Mouse (Mus musculus): ENCODE results near the gene Mark3. TPM values are rescaled to one million over a fixed set of nuclear protein-coding genes. Genes with fewer than 3 reads are reported as not detected.
A peak's percentile ranks its signal among the peaks of the same experiment; 100 is the strongest.

The Mark3 gene
- total RNA-seq (2014; fragmentation: Nextera tagmentation) (223 and 248 TPM in 2 replicates), total RNA-seq (2017) (142 and 145 TPM in 2 replicates), polyA plus RNA-seq (2012) (21.3 and 23.3 TPM in 2 replicates)

- H3K9me3 ChIP-seq (replicated peaks): no peaks in the 10 kb centered on the region; the same call in 1 of the 2 replicates
- H3K4me3 ChIP-seq (ENCODE audit: low read depth, low read length): peak within 1 kb of the TSS; percentile 78
- DNase-seq (ENCODE audit: low spot score) (peak; percentile 100), ATAC-seq (ENCODE audit: extremely low read depth, insufficient number of reproducible peaks, low FRiP score, poor library complexity, severe bottlenecking) (peak; percentile 97)
- peaks cover 6% of the 10 kb centered on the region for H3K36me3 ChIP-seq (replicated peaks)
- H3K4me1 ChIP-seq (ENCODE audit: insufficient read depth, low read depth, low read length): peaks cover 41% of the 10 kb centered on the region
- peaks cover 21% of the 10 kb centered on the region for H3K27me3 ChIP-seq (ENCODE audit: insufficient read depth, low read length)
- TF ChIP-seq TAL1 (conservative IDR thresholded peaks at IDR 0.05; ENCODE audit: low read depth, low read length) (no peak), GATA1 (IDR thresholded peaks at IDR 0.05; ENCODE audit: borderline replicate concordance, low read length) (no peak), POLR2AphosphoS5 (IDR thresholded peaks at IDR 0.05; ENCODE audit: insufficient replicate concordance, low read depth, low read length) (no peak), GATA2 (IDR thresholded peaks at IDR 0.05; ENCODE audit: borderline replicate concordance, low read depth, low read length) (no peak), CTCF (IDR thresholded peaks at IDR 0.05; ENCODE audit: low read depth, low read length) (no peak)
These were observed at the start of gene Mark3 for GRCm38 (mm10) chr12:111574074-111574886. TSS of gene Mark3 (plus strand) at chr12:111574523.

DNA sequence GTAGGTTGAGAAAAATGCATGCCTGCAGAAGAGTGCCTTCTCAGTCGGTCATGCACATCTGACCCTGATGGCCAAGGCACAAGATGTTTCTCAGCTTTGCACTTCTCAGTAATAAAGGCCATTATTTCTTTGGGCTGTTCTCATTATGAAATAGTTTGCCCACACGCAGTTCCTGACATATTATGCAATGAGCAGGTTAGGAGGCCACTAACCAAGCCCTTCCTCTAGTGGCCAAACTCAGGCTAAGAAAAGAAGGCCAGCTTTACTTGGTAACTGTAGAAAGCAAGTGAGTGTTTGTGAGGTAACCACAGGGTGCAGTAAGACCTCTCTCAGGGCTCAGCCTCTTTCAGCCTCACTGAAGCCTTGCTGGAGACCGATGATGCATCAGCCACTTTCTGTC lies 49.4 kb upstream of the Mark3 start:
- DNase-seq (ENCODE audit: low spot score): no peak
- H3K27me3 ChIP-seq (ENCODE audit: insufficient read depth, low read length): peaks cover 41% of the 10 kb centered on the region
- H3K9me3 ChIP-seq (replicated peaks): peaks cover 9% of the 10 kb centered on the region
- no peak overlapping the region for H3K4me3 ChIP-seq (ENCODE audit: low read depth, low read length)
- H3K4me1 ChIP-seq (ENCODE audit: insufficient read depth, low read depth, low read length): peaks cover 32% of the 10 kb centered on the region
- H3K36me3 ChIP-seq (replicated peaks): no peaks in the 10 kb centered on the region
- TF ChIP-seq POLR2AphosphoS5 (IDR thresholded peaks at IDR 0.05; ENCODE audit: insufficient replicate concordance, low read depth, low read length) (no peak), CTCF (IDR thresholded peaks at IDR 0.05; ENCODE audit: low read depth, low read length) (no peak), GATA1 (IDR thresholded peaks at IDR 0.05; ENCODE audit: borderline replicate concordance, low read length) (no peak), TAL1 (conservative IDR thresholded peaks at IDR 0.05; ENCODE audit: low read depth, low read length) (no peak), GATA2 (IDR thresholded peaks at IDR 0.05; ENCODE audit: borderline replicate concordance, low read depth, low read length) (no peak)
- ATAC-seq (ENCODE audit: extremely low read depth, insufficient number of reproducible peaks, low FRiP score, poor library complexity, severe bottlenecking): no peak

DNA sequence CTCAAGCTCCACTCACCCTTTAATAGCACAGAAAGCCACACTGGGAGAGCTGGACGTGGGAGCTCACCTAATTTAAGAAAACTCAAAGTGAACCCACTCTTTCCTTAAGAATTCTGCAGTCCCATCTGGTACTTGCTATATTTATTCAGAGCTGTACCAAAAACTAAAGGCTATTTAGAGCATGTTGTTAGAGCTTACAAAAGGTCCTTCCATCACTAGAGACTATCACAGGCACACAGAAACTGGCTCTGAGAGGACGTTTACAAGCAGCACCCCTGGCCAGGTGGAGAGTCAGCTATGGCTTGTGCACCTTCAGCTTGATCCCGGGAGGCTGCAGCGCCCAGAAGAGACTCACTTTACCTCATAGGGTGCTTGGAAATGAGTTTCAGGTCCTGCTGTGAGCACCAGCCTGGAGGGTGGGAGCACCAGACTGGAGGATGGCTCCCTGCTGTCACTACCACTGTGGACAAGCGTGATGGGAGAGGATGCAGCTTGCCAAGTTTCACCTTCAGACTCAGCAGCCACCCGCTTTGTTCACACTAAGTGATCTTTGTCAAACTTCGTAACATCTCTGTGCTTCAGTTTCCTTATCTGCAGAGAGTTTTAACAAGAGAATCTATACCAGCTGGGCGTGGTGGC lies 46.6 kb upstream of the Mark3 start:
- peaks cover under 1% of the 10 kb centered on the region for H3K36me3 ChIP-seq (replicated peaks)
- peaks cover 26% of the 10 kb centered on the region for H3K4me1 ChIP-seq (ENCODE audit: insufficient read depth, low read depth, low read length)
- H3K4me3 ChIP-seq (ENCODE audit: low read depth, low read length): 0 out of 2 replicates have a peak overlapping the region, but pooled peaks have one; percentile 2
- H3K27me3 ChIP-seq (ENCODE audit: insufficient read depth, low read length): peaks cover 53% of the 10 kb centered on the region
- DNase-seq (ENCODE audit: low spot score) (no peak), ATAC-seq (ENCODE audit: extremely low read depth, insufficient number of reproducible peaks, low FRiP score, poor library complexity, severe bottlenecking) (no peak)
- H3K9me3 ChIP-seq (replicated peaks): peaks cover 3% of the 10 kb centered on the region; the same call in 1 of the 2 replicates
- TF ChIP-seq POLR2AphosphoS5 (IDR thresholded peaks at IDR 0.05; ENCODE audit: insufficient replicate concordance, low read depth, low read length): no peak
- TF ChIP-seq CTCF (IDR thresholded peaks at IDR 0.05; ENCODE audit: low read depth, low read length): no peak; the same call in 1 of the 2 replicates
- TF ChIP-seq GATA2 (IDR thresholded peaks at IDR 0.05; ENCODE audit: borderline replicate concordance, low read depth, low read length): no peak

DNA sequence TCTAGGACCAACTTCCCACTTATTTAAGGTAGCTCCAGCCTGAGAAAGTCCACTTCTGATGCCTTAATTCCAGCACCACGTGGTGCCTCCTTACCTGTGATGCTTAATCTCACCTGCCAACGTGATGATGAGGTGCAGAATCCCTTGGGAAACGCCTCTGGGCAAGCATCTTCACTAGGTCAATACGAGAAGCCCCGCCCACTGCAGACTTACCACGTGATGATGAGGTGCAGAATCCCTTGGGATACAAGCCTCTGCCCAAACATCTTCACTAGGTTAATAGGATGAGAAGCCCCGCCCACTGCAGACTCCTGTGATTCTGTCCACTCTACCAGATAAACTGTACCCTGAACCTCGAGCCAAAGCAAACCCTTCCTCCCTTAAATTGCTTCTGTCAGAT lies 45.1 kb upstream of the Mark3 start:
- peaks cover 2% of the 10 kb centered on the region; the same call in 1 of the 2 replicates for H3K9me3 ChIP-seq (replicated peaks)
- no peak for ATAC-seq (ENCODE audit: extremely low read depth, insufficient number of reproducible peaks, low FRiP score, poor library complexity, severe bottlenecking)
- peaks cover 34% of the 10 kb centered on the region for H3K4me1 ChIP-seq (ENCODE audit: insufficient read depth, low read depth, low read length)
- no peak overlapping the region for H3K4me3 ChIP-seq (ENCODE audit: low read depth, low read length)
- peaks cover 53% of the 10 kb centered on the region for H3K27me3 ChIP-seq (ENCODE audit: insufficient read depth, low read length)
- peaks cover 7% of the 10 kb centered on the region for H3K36me3 ChIP-seq (replicated peaks)
- no peak for DNase-seq (ENCODE audit: low spot score)
- TF ChIP-seq POLR2AphosphoS5 (IDR thresholded peaks at IDR 0.05; ENCODE audit: insufficient replicate concordance, low read depth, low read length) (no peak), GATA2 (IDR thresholded peaks at IDR 0.05; ENCODE audit: borderline replicate concordance, low read depth, low read length) (no peak), CTCF (IDR thresholded peaks at IDR 0.05; ENCODE audit: low read depth, low read length) (no peak), TAL1 (conservative IDR thresholded peaks at IDR 0.05; ENCODE audit: low read depth, low read length) (no peak), GATA1 (IDR thresholded peaks at IDR 0.05; ENCODE audit: borderline replicate concordance, low read length) (no peak)

DNA sequence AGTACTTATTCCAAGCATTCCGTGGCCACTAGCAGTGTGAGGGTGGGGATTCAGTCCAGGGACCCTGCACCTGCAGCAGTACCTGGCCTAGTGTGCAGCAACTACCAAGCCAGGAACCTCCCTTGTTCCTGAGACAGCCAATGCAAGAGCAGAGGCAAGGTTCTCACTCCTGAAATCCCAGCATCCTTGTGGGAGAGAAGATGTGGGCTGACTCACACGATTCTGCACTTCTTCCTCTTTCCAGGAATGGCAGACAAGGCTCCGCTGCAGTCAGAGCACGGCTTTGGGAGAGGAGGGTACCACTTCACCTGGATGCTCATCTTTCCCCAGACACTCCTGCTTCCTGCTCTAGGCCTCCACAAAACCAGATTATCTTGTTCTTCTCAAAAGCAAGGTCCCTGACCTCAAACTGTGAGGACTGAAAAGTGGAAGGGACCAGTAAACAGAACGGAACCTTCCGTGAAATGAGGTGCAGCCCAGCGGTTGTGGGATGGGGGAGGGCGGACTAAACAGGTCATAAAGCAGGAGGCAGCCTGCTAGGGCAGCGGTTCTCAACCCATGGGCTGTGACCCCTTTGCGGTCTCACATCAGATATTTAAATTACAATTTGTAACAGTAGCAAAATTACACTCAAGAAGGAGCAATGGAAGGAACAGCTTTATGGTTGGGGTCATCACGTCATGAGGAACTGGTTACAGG lies 41.1 kb upstream of the Mark3 start:
- 0 out of 2 replicates have a peak, but pooled peaks have one; percentile 59 for TF ChIP-seq POLR2AphosphoS5 (IDR thresholded peaks at IDR 0.05; ENCODE audit: insufficient replicate concordance, low read depth, low read length)
- no peak for TF ChIP-seq CTCF (IDR thresholded peaks at IDR 0.05; ENCODE audit: low read depth, low read length)
- Histone ChIP-seq H3K27me3 (ENCODE audit: insufficient read depth, low read length) (peaks cover 25% of the 10 kb centered on the region), H3K4me1 (ENCODE audit: insufficient read depth, low read depth, low read length) (peaks cover 45% of the 10 kb centered on the region), H3K4me3 (ENCODE audit: low read depth, low read length) (no peak overlapping the region), H3K36me3 (replicated peaks) (peaks cover 7% of the 10 kb centered on the region), H3K9me3 (replicated peaks) (no peaks in the 10 kb centered on the region; the same call in 1 of the 2 replicates)
- DNase-seq (ENCODE audit: low spot score): no peak
- no peak for ATAC-seq (ENCODE audit: extremely low read depth, insufficient number of reproducible peaks, low FRiP score, poor library complexity, severe bottlenecking)

DNA sequence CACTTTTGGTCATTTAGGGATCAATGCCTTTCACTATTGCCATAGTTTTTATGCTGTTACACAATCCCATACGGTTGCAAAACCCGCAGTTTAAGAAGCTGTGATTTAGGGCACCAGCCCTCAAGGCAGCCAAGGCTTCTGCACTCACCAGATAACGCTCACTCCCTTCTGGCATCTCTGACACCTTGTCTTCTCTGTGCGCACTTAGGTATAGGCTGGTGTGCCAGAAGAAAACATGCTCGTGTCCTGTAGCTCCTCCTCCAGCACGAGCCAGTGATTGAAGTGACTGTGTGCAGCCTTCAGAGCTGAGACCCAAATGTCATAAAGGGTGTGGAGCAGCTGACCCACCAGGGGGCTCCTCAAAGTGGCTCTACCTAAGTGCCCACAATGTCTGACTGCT lies 39.0 kb upstream of the Mark3 start:
- TF ChIP-seq GATA2 (IDR thresholded peaks at IDR 0.05; ENCODE audit: borderline replicate concordance, low read depth, low read length) (no peak), TAL1 (conservative IDR thresholded peaks at IDR 0.05; ENCODE audit: low read depth, low read length) (peak; percentile 69)
- Histone ChIP-seq H3K36me3 (replicated peaks) (peaks cover 25% of the 10 kb centered on the region), H3K27me3 (ENCODE audit: insufficient read depth, low read length) (peaks cover 19% of the 10 kb centered on the region), H3K4me1 (ENCODE audit: insufficient read depth, low read depth, low read length) (peaks cover 52% of the 10 kb centered on the region), H3K9me3 (replicated peaks) (no peaks in the 10 kb centered on the region; the same call in 1 of the 2 replicates), H3K4me3 (ENCODE audit: low read depth, low read length) (no peak overlapping the region)
- no peak for DNase-seq (ENCODE audit: low spot score)
- ATAC-seq (ENCODE audit: extremely low read depth, insufficient number of reproducible peaks, low FRiP score, poor library complexity, severe bottlenecking): no peak
